Mouse (Mus musculus) kidney, postnatal 4 days (tissue): ENCODE results near the gene Cercam.
A peak's percentile ranks its signal among the peaks of the same experiment; 100 is the strongest.

Experiments used
- DNase-seq, 2 experiments: peaks; one replicate each; pipeline ENCODE4 v3.0.0; 2021; ENCODE audit warnings: mixed read lengths in 2 of 2

The Cercam gene

DNA sequence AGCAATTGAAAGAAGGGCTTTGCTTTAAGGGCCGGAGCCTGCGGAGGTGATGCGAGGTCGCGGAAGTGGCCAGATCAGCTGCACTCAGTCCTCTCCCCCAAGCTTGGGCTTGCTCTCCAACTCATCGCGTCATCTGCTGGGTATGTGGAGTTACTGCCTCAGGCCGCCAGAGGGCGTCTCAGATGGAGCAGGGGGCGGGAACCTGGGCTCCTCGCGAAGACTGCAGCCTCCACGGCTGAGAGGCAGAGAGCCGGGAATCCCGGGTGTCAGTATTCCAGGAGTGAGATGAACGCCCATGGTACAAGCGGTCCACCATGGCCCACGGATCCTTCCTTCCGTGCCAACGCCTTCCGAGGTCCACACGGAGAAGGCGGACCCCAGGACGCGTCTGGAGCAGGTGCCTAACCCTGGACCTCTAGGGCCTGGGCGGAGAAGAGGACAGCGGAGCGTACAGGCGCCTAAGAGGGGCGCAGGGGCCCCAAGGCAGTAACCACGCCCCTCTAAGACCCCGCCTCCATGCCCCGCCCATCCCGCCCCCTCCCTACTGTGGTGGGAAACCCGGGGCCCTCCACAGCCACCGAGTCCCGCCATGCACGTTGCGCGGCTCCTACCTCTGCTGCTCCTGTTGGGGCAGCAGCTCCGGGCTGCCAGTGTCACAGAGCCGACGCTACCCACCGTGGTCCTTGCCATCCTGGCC is at the start of gene Cercam:
TSS of gene Cercam (plus strand) at position 216 of the 697 bp plus-strand sequence.
- peak; percentile 87 to 92 for DNase-seq

- DNase-seq = peak in 1 of 2 experiments; percentile 13
Measured at GRCm38 (mm10) chr2:29819363-29819762, 49.6 kb upstream of the Cercam start.

DNA sequence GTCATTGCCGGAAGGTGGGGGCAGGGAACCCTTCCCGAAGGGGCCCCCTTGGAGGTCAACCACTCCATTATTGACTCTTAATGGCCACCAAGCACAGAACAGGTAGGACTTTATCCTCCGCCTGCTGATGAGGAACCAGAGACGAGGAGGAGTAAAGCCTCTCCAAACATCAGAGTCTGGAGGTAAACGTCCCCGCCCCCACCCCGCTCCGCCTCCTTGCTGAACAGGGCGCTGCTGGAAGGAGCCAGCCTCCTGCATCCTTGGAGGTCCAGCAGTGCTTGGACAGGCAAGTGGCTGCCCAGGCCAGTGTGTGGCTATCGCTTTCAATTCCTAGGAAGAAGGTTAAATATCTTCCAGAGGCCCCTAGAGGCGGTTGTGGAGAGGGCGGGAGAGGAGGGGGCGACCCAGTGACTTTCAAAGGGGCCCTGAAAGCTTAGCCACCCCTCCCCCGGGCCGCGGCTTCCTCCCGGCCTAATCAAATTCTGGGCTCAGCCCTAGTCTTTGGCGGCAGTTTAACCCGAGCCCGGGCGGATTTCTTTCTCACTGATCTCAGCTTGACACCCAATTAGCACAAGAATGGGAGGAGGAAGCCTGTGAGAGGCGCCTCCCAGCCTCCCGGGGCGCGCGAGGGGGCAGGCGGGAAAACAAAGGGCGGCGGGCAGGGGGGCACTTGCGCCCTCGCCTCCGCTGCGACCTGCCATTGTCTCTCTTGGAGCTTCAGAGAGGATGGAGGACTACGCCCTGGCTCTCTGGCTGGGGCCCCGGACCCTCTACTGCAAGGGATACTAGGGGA is 48.7 kb upstream of the Cercam start, which contains the start of gene Urm1:
TSS of gene Urm1 (plus strand) at position 51 of the 793 bp plus-strand sequence.
- DNase-seq = peak; percentile 87 to 92

- DNase-seq = no peak
Measured at GRCm38 (mm10) chr2:29826318-29826925, 42.5 kb upstream of the Cercam start.

DNA sequence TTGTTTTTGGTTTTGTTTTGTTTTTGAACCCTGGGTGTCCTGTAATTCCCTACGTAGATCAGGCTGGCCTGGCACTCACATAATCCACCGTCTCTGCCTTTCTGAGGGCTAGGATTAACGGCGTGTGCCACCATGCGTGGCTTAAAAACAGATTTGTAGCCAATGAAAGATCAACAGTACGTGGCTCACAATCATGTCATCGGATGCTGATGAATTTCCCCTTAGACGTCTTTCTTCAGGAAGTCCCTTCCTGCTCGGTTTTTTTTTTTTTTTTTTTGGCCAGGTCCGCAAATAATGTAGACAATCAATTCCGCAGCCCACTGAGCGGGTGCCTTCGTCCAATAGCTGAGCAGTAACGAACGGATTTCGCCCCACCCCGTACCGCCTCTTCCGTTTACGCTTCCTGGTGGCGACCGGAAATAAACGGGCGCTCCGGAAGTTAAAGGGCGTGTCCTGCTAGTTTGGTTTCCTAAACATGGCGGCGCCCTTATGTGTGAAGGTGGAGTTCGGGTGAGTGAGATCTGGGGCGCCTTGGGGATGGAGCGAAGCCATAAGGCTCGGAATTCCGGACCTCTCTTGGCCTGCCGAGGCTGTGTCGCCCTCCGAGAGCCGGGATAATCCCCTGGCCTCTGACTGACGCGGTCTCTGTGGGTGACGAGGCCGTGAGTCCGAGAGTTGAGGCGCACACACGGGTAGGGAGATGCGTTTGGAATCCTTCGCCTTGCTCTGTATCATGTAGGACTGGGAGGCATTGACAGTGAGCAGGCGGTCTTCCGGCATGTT is 41.8 kb upstream of the Cercam start:
- DNase-seq = peak; percentile 95 to 97

DNA sequence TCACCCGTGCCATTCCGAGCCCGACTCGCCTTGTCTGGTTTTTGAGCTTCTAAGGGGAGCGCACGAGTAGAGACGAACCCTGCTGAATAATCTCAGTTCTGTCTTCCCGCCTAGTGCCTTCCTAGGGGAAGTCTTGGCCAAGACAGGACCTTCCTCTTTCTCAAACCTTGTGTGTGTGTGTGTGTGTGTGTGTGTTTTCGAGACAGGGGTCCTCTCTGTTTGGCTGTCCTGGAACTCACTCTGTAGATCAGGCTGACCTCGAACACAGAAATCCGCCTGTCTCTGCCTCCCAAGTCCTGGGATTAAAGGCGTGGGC is 41.3 kb upstream of the Cercam start:
- no peak for DNase-seq

- DNase-seq = no peak
Measured at GRCm38 (mm10) chr2:29831106-29831505, 37.9 kb upstream of the Cercam start.

DNA sequence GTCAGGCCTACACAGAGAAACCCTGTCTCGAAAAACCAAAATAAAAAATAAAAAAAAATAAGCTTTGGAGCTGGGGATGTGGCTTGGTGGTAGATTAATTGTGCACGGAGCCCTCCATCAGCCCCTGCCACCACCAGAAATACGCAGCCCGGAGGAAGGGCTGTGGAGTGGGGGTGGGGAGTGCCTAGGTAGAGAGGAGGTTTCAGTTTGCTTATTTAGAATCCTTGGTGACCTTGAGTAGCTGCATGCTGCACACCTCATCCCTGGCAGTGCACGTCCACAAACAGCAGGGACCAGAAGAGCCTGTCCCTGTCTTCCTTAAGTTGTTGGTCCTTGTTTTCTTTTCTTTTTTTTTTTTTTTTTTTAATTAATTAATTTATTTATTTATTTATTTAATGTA is 35.2 kb upstream of the Cercam start:
- no peak for DNase-seq

DNA sequence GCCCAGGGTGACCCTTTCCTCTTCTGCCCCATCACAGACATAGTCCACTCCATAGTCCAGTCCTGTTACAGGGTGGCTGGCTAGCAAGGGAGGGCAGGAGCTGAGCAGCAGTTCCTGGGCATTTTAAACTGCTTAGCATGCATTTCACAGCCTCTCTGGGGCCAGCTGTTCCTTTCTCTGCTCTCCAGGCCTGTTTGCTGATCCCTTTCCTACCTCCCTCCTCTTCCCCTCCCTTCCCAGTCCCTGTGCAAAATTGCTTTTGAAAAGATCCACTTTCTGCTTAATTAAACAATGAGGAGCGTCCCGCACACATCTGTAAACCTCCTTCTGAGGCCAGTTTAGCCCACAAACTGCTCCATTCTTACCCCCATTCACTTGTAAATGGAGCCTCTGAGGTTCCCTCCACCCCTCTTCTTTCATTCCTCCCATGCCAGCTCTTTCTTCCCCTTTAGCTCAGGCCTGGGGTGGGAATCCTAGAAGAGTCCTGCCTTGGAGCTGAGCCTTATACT is 33.5 kb upstream of the Cercam start:
- no peak for DNase-seq

- DNase-seq = no peak
Measured at GRCm38 (mm10) chr2:29839460-29839859, 29.5 kb upstream of the Cercam start.

GRCm38 (mm10) chr2:29843231-29844105 is 25.5 kb upstream of the Cercam start:
- DNase-seq = no peak

GRCm38 (mm10) chr2:29844115-29844514 is 24.8 kb upstream of the Cercam start:
- DNase-seq = no peak

DNA sequence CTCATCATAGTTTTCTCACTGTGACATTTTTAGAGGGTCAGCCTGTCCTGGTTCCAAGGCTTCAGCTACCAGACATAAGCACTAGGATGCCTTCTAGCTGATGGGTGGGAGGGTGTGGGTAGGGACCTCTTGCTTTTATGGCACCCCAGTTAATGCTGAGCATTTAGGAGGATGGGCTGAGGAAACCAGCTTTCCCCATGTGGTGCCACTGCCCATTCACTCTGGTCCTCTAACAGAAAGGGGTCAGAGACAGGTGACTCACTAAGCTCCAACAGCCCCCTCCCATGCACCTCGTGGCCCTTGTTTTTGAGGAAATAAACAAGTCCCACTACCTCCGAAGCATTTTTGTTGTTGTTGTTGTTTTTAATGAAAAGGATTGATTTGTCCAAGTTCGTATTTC is 24.3 kb upstream of the Cercam start:
- no peak for DNase-seq

DNA sequence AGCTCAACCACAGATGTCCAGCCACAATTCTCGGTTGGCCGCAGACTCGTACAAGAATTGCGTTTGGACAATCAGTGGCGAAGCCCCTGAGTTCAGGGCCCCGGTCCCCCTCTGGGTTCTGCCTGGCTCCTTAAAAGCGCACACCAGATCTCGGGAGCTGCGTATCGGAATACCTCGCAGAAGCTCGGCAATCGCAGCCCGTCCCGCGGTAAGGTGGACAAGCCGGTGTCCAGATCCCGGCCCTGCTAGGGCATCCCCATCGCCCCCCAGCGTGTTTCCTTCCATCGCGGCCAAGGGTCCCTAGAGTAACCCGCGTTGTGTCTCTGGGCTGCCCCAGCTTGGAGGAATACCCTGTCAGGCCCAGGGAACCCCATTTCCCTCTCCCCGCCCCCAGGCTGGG is 23.3 kb upstream of the Cercam start:
- DNase-seq = peak in 1 of 2 experiments; percentile 25

DNA sequence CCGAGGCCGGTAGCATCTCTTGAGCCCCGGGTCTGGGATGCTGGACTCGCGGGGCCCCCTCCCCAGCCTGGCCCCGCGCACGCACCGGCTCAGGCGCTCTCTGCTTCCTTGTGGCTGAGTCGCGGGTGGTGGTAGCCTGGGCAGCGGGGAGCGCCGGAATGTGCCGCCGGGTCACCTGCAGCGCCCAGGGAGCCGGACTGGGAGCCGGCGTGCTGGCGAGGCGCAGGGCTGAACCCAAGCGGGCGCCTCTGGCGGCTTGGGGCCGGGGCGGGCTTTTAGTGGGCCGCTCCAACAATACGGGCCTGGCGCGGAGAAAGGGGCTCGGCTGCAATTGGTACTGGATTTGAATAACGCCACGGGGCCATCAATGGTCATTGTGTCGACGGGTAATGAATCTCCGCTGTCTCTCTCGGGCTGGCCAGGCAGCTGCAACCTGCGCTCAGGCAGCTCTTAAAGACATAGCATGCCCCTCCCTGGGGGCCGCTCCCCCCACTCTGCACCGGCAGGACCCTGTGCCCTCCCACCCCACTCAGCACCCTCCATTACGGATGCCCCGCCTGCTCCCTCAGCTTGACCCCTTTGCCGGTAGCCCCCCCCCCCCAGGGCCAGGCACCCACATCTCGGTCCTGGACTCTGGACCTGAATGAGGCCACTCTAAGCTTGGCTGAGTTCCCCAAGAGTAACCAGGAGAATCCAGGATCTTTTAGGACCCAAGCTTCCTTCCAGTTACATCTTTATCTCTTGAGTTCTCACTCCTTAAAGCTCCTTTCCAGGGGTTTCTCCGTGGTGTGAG is 22.7 kb upstream of the Cercam start:
- DNase-seq = peak; percentile 37 to 60

DNA sequence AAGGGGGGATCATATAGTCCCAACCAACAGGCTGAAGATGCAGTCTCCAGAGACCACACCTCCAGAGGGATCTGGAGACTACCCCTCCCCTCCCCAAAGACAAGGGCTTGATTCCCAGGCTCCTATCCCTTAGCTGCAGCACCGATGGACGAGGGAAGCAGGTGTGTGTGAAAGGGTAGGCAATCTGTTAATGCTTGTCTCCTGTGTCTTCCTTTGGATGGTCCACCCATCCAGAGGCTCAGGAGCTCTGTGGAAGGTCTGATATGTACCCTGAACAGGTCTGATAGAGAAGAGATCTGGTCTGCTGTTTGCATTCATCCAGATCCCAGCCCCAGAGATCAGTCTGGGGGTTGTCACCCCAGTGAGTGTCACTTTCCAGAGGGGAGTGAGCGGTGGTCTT is 22.1 kb upstream of the Cercam start:
- DNase-seq = no peak

DNA sequence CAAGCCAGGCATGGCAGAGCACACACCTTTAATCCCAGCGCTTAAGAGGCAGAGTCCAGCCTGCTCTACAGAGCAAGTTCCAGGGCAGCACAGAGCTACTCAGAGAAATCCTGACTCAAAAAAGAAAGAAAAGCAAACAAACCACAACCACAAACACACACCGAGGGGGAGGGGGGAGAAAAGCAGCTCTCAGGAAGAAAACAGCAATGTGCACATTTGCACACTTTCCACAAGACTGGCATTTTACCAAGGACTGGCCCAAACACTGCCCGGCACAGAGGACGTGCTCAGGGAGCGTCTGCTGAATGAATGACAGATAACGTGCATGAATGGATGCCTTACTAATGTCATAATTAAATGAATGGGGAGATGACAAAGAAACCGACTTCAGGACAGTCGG is 19.9 kb upstream of the Cercam start:
- DNase-seq = no peak

- peak in 1 of 2 experiments; percentile 22 for DNase-seq
Measured at GRCm38 (mm10) chr2:29849841-29850480, 19.0 kb upstream of the Cercam start.

DNA sequence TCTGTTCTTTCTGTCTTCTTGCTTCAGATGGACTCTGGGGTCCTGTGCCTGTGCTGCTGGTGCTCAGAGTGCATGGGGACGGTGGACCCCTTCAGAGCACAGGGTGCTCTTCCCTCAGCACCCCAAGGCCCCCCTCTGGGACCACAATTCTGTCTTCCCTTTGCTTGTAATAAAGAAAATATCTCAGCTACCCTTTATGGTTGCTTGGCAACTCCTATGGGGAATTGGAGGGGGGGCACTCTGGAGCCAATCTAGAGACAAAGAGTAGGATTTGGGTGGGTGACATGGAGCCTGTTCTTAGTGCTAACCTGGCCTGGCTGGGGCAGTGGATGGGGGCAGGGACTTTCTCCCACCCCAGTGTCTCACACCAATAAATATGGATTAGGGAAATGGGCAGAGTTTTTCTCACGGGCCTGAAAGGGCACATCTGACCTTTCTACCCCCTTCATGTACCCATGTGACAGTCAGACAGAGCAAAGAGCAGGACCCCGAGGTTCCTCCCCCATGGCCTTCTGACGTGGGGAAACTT is 15.9 kb upstream of the Cercam start:
- DNase-seq = no peak

GRCm38 (mm10) chr2:29853736-29854135 is 15.2 kb upstream of the Cercam start:
- no peak for DNase-seq
